Mouse (Mus musculus) lung, postnatal 4 days (tissue): ENCODE measurements around the gene Phxr2.
A peak's percentile ranks its signal among the peaks of the same experiment; 100 is the strongest.
"Not testable (repeated sequence)": the region's sequence is repeated elsewhere in the genome, so short reads cannot be mapped to it uniquely, and the experiment has no call there.

Source experiments
- DNase-seq, 2 experiments: peaks; one replicate each; pipeline ENCODE4 v3.0.0; 2021

The Phxr2 gene

GRCm38 (mm10) chr10:99126225-99126624 lies at the start of gene Phxr2:
Gene Phxr2, minus strand, starts transcription at chr10:99126325.
- DNase-seq, result no peak

GRCm38 (mm10) chr10:99172906-99173507 lies 46.9 kb upstream of the Phxr2 start:
- DNase-seq, result no peak

- peak; percentile 81 to 89 for DNase-seq
Observed at GRCm38 (mm10) chr10:99171961-99172497, 45.9 kb upstream of the Phxr2 start.

GRCm38 (mm10) chr10:99169765-99170129 lies 43.6 kb upstream of the Phxr2 start:
- DNase-seq, result peak in 1 of 2 experiments; percentile 55

GRCm38 (mm10) chr10:99168840-99169764 lies 43.0 kb upstream of the Phxr2 start:
- peak; percentile 56 to 62 for DNase-seq

GRCm38 (mm10) chr10:99168404-99168803 lies 42.3 kb upstream of the Phxr2 start:
- DNase-seq, result peak; percentile 40 to 56

- DNase-seq, result peak in 1 of 2 experiments; percentile 40
Observed at GRCm38 (mm10) chr10:99166392-99166791, 40.3 kb upstream of the Phxr2 start.

- peak; percentile 29 to 34 for DNase-seq
Observed at GRCm38 (mm10) chr10:99165751-99166282, 39.7 kb upstream of the Phxr2 start.

GRCm38 (mm10) chr10:99164871-99165477 lies 38.8 kb upstream of the Phxr2 start:
- DNase-seq, result peak in 1 of 2 experiments; percentile 54

GRCm38 (mm10) chr10:99163002-99163401 lies 36.9 kb upstream of the Phxr2 start:
- DNase-seq, result no peak

- peak in 1 of 2 experiments; percentile 51 for DNase-seq
Observed at GRCm38 (mm10) chr10:99161987-99162582, 36.0 kb upstream of the Phxr2 start.

GRCm38 (mm10) chr10:99157697-99158096 lies 31.6 kb upstream of the Phxr2 start:
- DNase-seq, result not testable (repeated sequence)

GRCm38 (mm10) chr10:99156808-99157207 lies 30.7 kb upstream of the Phxr2 start:
- no peak for DNase-seq

GRCm38 (mm10) chr10:99154635-99155034 lies 28.5 kb upstream of the Phxr2 start:
- no peak for DNase-seq

GRCm38 (mm10) chr10:99152063-99152462 lies 25.9 kb upstream of the Phxr2 start:
- DNase-seq, result peak in 1 of 2 experiments; percentile 63

- no peak for DNase-seq
Observed at GRCm38 (mm10) chr10:99151580-99151979, 25.5 kb upstream of the Phxr2 start.

GRCm38 (mm10) chr10:99150016-99150415 lies 23.9 kb upstream of the Phxr2 start:
- DNase-seq, result no peak

GRCm38 (mm10) chr10:99146596-99146995 lies 20.5 kb upstream of the Phxr2 start:
- DNase-seq, result no peak

GRCm38 (mm10) chr10:99145611-99146010 lies 19.5 kb upstream of the Phxr2 start:
- DNase-seq, result no peak

GRCm38 (mm10) chr10:99136337-99136736 lies 10.2 kb upstream of the Phxr2 start:
- DNase-seq, result no peak

- no peak for DNase-seq
Observed at GRCm38 (mm10) chr10:99133321-99133875, 7.3 kb upstream of the Phxr2 start.

- no peak for DNase-seq
Observed at GRCm38 (mm10) chr10:99132595-99133272, 6.6 kb upstream of the Phxr2 start.
